Mouse (Mus musculus): ENCODE measurements around the gene Gm10282. TPM values are rescaled to one million over a fixed set of nuclear protein-coding genes. Genes with fewer than 3 reads are reported as not detected.

Gene Gm10282
- total RNA-seq, 2 experiments from 2014 or later: 1.8 to 3.4 TPM

- no peak for DNase-seq (ENCODE audit: low spot score)
These were observed 19.1 kb upstream of the Gm10282 start for GRCm38 (mm10) chr8:72324036-72324706.

- DNase-seq (ENCODE audit: low spot score): peak; percentile 22
These were observed 18.2 kb upstream of the Gm10282 start for GRCm38 (mm10) chr8:72323131-72323725.

DNA sequence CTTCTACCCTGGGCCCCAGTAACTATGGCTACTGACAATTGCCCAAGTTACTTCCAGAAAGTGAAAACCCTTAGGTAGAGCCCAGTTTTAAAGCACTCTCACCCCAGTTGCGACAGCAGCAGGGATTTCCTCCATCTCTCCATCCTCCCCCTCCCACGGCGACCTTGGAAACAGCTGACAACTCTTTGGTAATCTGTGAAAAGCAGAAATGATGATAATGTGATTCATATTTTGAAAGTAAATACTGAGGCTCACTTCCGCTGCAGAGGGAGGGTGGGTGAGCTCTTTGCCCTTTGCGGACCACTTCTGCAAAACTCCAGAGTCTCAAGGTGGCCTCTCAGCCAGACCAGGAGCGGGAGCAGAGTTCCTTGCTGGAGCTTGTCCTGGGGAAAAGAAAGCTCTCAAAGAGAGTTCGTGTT, 17.4 kb upstream of the Gm10282 start:
- DNase-seq (ENCODE audit: low spot score): peak; percentile 45

DNA sequence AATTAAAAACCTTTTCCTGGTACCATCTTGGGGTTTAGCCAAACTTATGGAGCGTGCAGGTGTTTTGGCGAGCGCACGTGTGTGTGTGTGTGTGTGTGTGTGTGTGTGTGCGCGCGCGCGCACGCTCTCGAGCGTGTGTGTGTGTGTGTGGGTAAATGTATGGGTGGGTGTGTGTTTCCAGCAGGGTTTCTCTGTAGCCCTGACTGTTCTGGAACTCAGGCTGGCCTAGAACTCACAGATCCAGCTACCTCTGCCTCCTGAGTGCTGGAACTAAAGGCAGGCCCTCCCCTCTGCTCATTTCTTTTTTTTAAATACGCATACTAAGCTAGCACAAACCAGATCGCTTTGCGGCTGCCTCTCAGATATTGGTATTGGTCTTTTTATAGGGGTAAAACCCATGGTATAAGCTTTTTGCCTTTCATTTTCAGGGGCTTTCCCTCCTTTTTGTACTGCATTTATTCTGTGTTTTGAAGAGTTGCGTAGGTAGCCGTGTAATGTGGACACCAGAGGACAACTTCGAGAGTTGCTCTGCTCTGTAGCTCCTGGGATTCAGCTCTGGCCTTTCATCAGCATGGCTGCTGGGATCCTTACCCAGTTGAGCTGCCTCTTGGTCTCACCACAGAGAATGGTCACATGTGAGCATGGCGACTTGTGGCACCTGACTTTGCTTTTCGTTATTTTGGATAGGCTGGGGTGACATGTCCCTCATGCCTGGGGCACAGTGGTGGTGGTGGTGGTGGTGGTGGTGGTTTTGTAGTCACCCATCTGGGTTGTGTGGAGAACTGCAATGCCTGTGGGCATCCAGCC, 16.8 kb upstream of the Gm10282 start:
- no peak for DNase-seq (ENCODE audit: low spot score)

DNA sequence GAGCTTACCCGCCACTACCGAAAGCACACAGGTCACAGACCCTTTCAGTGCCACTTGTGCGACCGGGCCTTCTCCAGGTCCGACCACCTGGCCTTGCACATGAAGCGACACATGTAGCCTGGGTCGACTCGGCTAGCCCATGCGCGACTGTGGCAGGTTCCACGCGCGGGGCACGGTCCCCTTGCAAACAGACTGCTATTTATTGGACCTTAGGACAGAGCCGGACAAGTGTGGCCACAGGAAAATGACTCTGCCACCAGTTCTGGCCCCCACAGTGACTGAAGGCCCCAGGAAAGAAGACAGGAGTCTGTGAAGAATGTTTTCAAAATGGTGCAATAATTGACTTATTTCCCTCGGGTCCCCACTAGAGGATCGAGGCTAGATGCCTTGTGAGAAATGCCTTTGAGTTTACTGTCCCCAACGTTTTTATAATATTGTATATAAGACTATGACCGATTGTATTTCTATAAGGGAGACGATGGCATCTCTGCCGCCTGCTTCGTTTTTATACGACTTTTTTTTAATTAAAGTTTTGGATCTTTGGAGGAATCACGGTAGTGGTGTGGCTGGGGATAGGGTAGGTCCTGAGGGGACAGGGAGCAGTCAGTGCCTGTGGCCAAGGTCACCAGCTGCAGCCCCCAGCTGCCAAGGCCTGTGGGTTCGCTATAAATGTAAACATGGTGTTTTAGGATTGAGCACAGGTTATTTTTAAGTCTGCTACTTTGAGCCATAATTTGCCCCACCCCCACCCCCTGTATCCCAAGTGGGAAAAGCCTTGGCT, 15.9 kb upstream of the Gm10282 start:
- DNase-seq (ENCODE audit: low spot score): no peak

- DNase-seq (ENCODE audit: low spot score): peak; percentile 58
These were observed 15.1 kb upstream of the Gm10282 start for GRCm38 (mm10) chr8:72319921-72320802.

- no peak for DNase-seq (ENCODE audit: low spot score)
These were observed 14.3 kb upstream of the Gm10282 start for GRCm38 (mm10) chr8:72319397-72319796.

DNA sequence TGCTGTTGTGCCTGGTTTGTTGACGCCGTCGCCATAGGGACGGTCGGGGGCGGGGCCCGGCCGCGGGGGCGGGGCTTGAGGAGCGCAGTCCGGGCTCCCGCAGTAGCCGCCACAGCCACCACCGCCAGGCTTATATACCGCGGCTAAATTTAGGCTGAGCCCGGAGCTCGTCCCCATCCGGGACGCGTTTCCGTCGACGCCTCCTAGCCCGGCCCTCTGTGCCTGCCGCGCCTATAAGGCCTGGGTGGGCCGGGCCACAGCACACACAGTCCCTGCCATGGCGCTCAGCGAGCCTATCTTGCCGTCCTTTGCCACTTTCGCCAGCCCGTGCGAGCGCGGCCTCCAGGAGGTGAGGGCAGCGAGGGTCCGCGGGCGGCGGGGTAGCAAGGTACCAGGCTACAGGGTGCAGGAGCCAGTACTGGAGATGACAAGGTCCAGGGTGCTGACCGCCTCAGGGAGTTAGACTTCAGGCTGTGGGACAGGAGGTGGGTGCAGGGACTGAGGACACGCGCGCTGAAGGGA, 13.8 kb upstream of the Gm10282 start, which contains the start of gene Klf2:
Klf2 (plus strand) TSS at position 233 of the 522 bp plus-strand sequence.
- peak; percentile 99 for DNase-seq (ENCODE audit: low spot score)

- no peak for DNase-seq (ENCODE audit: low spot score)
These were observed 12.8 kb upstream of the Gm10282 start for GRCm38 (mm10) chr8:72317741-72318301.

DNA sequence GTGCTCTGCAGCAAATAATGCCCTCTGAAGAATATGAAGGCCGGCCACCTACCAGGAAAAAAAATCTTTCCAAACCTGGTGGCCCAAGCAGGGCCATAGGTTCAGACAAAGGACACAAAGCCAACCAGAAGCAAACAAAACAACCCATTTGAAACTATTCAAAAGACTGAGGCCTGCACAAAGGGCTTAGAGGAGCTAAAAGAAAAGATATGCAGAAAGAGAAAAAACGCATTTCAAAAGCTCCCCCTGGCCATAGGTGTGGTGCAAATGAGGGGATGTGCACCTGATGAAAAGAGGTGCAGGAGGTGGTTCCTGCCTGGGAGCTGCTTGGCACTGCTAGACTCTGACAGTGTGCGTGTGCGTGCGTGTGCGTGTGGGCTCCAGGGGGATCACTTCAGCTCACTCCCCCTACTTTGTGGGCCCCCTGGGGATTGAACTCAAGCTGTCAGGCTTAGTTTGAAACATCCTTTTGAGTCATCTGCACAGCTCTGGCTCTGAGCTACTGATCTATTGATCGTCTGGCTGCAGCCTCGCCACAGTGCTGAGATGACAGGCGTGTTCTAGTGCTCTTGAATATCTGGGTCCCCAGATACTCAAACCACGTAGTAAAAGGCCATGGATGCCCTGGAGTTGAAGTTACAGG, 11.1 kb upstream of the Gm10282 start:
- DNase-seq (ENCODE audit: low spot score): no peak

GRCm38 (mm10) chr8:72312926-72313518, 8.0 kb upstream of the Gm10282 start:
- DNase-seq (ENCODE audit: low spot score): no peak

DNA sequence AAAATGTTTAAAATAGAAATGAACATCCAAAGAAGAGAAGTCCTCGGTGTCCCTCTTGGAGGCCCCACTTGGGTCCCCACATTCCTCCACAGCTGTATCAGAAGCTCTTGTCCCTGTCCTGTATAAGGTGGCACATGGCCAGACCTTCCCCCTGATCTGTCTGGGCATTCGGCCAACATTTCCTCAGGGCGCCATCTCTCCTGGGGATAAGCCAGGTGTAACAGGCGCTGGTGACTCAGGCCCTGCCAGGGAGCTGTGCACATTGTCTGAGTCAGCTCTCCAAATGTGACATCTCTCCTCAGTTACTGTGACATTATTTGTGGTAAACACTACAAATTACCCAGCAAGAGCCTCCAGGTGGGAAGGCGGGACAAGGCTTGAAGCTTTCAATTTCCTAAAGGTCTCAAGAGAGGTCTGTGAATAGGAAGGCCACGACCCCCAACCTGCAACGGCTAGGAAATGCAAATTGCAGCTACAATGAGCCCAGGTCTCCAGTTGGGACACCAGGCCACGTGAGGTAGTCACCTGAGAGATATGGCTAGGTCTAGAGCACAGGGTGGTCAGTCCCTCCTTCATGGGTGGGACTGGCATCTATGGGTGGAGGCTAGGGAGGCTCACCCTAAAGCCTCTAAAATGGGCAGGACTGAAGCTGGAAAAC, 5.9 kb upstream of the Gm10282 start:
- no peak for DNase-seq (ENCODE audit: low spot score)

DNA sequence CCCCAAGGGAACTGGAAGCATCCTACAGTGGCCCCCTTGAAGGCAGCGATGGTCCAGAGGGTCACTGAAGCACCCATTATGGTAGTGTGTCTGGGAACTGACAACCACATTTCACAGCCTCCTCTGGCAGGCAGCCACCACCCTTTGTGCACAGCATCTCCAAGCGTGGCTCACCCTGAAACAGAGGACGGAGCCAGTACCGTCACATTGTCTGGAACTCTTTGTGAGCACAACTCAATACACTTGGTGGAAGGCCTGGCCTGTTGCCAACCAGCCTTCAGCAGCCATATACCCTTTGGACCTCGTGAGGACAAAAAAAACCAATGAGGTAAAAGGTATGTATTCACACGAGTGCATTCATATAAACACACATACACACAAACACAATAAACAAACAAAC, 3.2 kb upstream of the Gm10282 start:
- no peak for DNase-seq (ENCODE audit: low spot score)

GRCm38 (mm10) chr8:72306913-72307312, 1.9 kb upstream of the Gm10282 start:
- DNase-seq (ENCODE audit: low spot score): no peak

DNA sequence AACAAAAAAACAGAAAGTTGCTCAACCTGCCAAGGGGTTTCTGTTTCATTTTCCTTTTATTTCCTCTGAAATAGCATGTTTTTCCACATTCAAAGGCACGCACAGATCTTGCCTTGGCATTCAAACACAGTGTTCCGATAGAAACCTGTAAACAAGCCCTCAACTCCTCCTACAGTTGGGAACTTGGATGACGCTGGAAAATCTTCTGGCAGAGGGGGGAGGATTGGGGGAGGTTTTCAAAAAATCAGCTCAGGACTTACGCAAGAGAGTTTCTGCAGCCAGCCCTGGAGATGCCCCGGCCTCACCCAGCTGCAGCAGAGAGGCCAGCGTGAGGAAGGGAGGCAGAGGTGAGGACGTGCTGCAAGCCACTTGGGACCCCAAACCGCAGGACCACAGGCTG, 1.4 kb downstream of the Gm10282 start:
- peak; percentile 87 for DNase-seq (ENCODE audit: low spot score)

DNA sequence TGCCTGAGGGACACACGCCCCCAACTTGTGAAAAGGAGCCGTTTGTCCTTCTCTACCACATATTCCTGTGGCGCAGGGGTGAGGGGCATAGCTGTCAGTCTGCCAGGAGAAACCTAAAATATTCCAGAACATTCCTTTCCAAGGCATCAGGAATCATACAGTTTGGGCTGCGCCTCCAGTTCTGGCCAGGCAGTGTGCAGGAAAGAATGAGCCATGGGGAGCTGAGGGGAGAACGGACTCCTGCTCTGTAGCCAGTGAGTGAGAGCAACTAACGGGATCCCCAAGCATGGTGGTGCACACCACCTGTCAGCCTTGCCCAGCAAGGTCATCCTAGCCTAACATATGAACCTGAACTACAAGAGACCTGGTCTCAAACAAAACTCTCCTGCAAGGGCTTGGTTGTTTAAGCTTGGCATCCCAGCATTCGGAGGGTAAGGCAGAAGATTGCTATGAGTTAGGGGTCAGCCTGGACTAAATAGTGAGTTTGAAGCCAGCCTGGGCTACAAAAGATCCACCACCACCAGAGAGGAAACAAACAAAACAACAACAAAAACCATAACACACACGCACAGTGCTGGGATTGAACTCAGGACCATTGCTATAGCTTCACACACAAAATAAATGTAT, 2.0 kb downstream of the Gm10282 start:
- no peak for DNase-seq (ENCODE audit: low spot score)

DNA sequence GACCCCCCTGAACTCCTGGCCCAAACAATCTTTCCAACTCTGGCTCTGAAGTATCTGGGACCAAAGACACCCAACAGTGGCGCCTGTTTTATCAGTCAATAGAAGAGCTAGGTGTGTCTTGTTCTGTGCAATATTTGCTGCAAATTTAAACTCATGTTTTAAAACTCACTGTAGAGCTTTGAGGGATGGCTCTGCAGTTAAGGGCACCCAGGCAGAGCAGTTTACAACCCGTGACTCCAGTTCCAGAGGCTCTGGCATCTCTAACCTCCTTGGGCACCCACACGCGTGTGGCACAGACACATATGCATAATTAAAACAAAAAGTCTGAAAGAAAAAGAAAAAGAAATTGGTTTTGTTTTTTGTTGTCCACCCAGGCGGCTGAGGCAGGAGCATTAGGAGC, 3.6 kb downstream of the Gm10282 start:
- no peak for DNase-seq (ENCODE audit: low spot score)

Measured in gastrocnemius, adult 18-20 months (tissue).